Mouse (Mus musculus): ENCODE results near the gene Fam32a. TPM values are rescaled to one million over a fixed set of nuclear protein-coding genes. Genes with fewer than 3 reads are reported as not detected.

Fam32a gene
- polyA plus RNA-seq, 1 experiment from 2014 or later = 90.2 TPM

DNA sequence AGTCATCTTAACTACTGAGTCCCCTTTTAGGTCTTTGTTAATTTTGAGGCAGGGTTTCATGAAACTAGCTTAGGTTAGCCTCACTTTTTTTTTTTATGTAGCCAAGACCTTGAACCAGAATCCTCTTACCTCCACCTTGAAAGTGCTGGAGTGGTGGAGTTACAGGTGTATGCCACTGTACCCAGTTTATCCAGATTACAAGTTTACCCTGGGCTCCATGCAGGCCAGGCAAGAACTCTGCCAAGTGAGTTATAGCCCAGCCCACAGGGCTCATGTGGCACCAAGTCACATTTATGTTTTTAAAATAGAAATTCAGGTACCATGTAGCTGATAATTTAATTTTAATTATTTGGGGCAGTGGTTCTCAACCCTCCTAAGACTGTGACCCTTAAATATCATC is 41.9 kb downstream of the Fam32a start:
- in situ Hi-C loops (cut with MboI; ENCODE audit: low pct_unique_long_range_greater_than_20kb) = no loop called here

DNA sequence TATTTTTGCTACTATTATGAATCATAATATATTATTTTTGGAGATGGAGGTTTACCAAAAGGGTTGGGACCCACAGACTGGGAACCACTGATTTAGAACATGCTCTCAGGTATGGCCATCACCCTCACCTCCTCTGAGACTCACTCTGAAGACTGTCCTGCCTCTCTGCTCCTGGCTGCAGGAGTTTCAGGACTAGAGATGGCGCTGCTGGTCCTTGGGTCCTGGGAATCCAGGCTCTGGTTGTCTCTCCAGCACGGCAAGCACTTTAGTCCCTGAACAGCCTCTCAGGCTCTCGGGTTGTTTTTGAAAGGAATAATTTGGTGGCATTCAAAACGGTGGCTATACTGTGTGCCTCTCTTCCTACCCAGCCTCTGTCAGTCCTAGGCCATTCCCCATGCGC is 42.3 kb downstream of the Fam32a start:
- in situ Hi-C loops (cut with MboI; ENCODE audit: low pct_unique_long_range_greater_than_20kb) = no loop called here
- CTCF ChIA-PET = interaction anchor here (0.7 to 5.3 kb wide), 9 partner anchors 8 to 220 kb away, joined by 3 to 33 read pairs (median 3); no protein-coding TSS in a partner anchor
- no peaks in the 10 kb centered on the region for H3K27me3 ChIP-seq
- DNase-seq (ENCODE audit: low read depth, low spot score) (no peak), ATAC-seq (no peak)
- POLR2A ChIA-PET = no interaction called here
- peak; percentile 32 for TF ChIP-seq CTCF (IDR thresholded peaks at IDR 0.05)

More for the DNA sequence above, 41.9 kb downstream of the Fam32a start:
- ATAC-seq = no peak
- no peaks in the 10 kb centered on the region for H3K27me3 ChIP-seq
- CTCF ChIA-PET = interaction anchor here (0.8 to 5.3 kb wide), 7 partner anchors 8 to 220 kb away, joined by 3 to 33 read pairs (median 3); no protein-coding TSS in a partner anchor
- TF ChIP-seq CTCF (IDR thresholded peaks at IDR 0.05) = no peak
- DNase-seq (ENCODE audit: low read depth, low spot score) = no peak
- POLR2A ChIA-PET = no interaction called here

DNA sequence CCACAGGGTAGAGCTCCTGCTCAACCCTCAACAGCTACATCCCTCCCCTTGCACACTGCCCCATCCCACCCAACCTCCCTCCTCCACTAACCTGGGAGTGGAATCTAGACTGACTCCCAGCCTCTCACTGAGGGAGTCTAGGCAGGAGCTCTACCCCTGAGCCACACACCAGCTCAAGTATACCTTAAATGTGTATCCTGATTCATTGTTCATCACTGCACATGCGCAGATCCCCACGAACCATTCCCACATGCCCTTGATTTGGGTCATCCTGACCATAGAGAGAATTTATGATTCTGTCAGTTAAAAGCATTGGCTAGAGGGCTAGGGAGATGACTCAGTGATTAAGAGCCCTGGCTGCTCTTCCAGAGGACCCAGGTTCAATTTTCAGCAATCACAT is 43.2 kb downstream of the Fam32a start:
- ChIA-PET CTCF (interaction anchor here (0.7 to 5.3 kb wide), 5 partner anchors 8 to 105 kb away, joined by 3 to 33 read pairs (median 4); no protein-coding TSS in a partner anchor), POLR2A (interaction anchor here (0.6 kb wide), 1 partner anchor 311 kb away, joined by 3 read pairs; no protein-coding TSS in a partner anchor)
- no peak for TF ChIP-seq CTCF (IDR thresholded peaks at IDR 0.05)
- ATAC-seq = no peak
- H3K27me3 ChIP-seq = no peaks in the 10 kb centered on the region
- in situ Hi-C loops (cut with MboI; ENCODE audit: low pct_unique_long_range_greater_than_20kb) = no loop called here
- no peak for DNase-seq (ENCODE audit: low read depth, low spot score)

DNA sequence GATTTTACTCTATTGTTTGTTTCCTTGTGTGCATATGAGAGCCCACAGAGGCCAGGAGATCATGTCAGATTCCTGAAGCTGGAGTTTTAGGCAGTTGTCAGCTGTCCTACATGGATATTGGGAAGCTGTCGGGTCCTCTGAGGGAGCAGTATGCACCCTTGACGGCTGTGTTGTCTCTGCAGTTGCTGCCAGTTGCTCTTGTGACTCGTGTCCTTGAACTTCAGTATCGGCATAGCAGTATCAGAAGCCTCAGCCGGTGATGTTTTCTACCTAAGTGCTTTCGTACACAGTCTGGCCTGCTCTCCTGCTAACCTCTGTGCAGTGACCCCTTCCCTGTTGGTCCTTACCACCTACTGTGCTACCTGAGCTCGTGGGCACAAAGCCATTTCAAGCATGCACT is 43.9 kb downstream of the Fam32a start:
- no peaks in the 10 kb centered on the region for H3K27me3 ChIP-seq
- DNase-seq (ENCODE audit: low read depth, low spot score) = no peak
- no peak for TF ChIP-seq CTCF (IDR thresholded peaks at IDR 0.05)
- CTCF ChIA-PET = interaction anchor here (0.6 to 5.3 kb wide), 3 partner anchors 27 to 101 kb away, joined by 3 to 33 read pairs (median 3); no protein-coding TSS in a partner anchor
- POLR2A ChIA-PET = interaction anchor here (0.6 kb wide), 1 partner anchor 310 kb away, joined by 3 read pairs; no protein-coding TSS in a partner anchor
- ATAC-seq = no peak
- in situ Hi-C loops (cut with MboI; ENCODE audit: low pct_unique_long_range_greater_than_20kb) = no loop called here

DNA sequence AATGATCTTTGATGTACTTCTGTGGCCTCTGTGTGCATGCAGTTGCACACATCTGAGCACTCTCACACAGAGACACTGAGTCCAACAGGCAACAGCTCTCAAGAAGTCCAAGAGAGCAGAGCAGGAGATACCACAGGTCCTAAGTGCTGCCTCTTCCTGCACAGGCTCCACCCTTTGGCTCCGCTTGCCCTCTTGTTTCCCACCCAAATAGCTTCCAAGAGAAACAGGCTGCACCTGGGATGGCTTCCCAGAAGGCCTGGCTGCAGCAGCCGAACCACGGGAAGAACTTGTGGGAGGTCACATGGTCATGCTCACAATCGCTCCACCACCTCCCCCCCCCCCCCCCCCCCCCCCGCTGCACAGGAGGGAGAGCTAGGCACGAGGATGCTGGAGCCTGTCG is 45.8 kb downstream of the Fam32a start:
- no peak for ATAC-seq
- ChIA-PET POLR2A (no interaction called here), CTCF (no interaction called here)
- no peak for DNase-seq (ENCODE audit: low read depth, low spot score)
- in situ Hi-C loops (cut with MboI; ENCODE audit: low pct_unique_long_range_greater_than_20kb) = loop anchor here (5.0 kb wide), 1 partner anchor 102 kb away; no protein-coding TSS in a partner anchor
- H3K27me3 ChIP-seq = no peaks in the 10 kb centered on the region
- no peak for TF ChIP-seq CTCF (IDR thresholded peaks at IDR 0.05)

- ChIA-PET POLR2A (interaction anchor here (0.6 to 0.7 kb wide), 2 partner anchors 132 to 969 kb away, joined by 3 to 5 read pairs; no protein-coding TSS in a partner anchor), CTCF (no interaction called here)
- no peak for DNase-seq (ENCODE audit: low read depth, low spot score)
- H3K27me3 ChIP-seq = no peaks in the 10 kb centered on the region
- no peak for TF ChIP-seq CTCF (IDR thresholded peaks at IDR 0.05)
- no peak for ATAC-seq
- in situ Hi-C loops (cut with MboI; ENCODE audit: low pct_unique_long_range_greater_than_20kb) = loop anchor here (5.0 kb wide), 1 partner anchor 101 kb away; no protein-coding TSS in a partner anchor
These were observed 47.1 kb downstream of the Fam32a start for GRCm38 (mm10) chr8:72266671-72267070.

GRCm38 (mm10) chr8:72267106-72267505 is 47.6 kb downstream of the Fam32a start:
- no peaks in the 10 kb centered on the region for H3K27me3 ChIP-seq
- DNase-seq (ENCODE audit: low read depth, low spot score) (no peak), ATAC-seq (no peak)
- no peak for TF ChIP-seq CTCF (IDR thresholded peaks at IDR 0.05)
- ChIA-PET POLR2A (interaction anchor here (0.7 kb wide), 2 partner anchors 52 to 969 kb away, joined by 3 to 5 read pairs; no protein-coding TSS in a partner anchor), CTCF (interaction anchor here (1.2 kb wide), 1 partner anchor 27 kb away, joined by 3 read pairs; no protein-coding TSS in a partner anchor)
- in situ Hi-C loops (cut with MboI; ENCODE audit: low pct_unique_long_range_greater_than_20kb) = loop anchor here (5.0 kb wide), 1 partner anchor 100 kb away; no protein-coding TSS in a partner anchor

DNA sequence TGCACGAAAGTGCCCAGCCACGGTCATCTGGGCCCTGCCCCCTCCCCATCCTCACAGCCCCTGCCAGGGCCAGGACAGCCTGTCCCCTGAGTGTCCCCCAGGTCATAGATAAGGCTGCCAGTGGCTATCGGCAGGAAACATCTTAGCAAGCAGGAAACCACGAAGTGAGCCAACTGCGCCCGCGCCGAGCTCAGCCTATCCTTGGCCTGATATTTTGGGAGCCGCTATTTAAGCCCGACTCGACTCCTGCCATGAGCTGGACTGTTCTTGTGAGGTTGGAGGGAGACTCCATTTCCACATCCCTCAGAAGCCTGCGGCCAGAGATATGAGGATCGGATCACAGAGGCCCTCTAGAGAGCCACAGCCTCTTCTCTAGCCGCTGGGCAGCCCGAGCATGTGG is 48.8 kb downstream of the Fam32a start:
- ChIA-PET POLR2A (interaction anchor here (0.6 kb wide), 1 partner anchor 92 kb away, joined by 3 read pairs; no protein-coding TSS in a partner anchor), CTCF (interaction anchor here (1.2 to 1.5 kb wide), 2 partner anchors 25 to 26 kb away, joined by 3 read pairs; no protein-coding TSS in a partner anchor)
- in situ Hi-C loops (cut with MboI; ENCODE audit: low pct_unique_long_range_greater_than_20kb) = loop anchor here (5.0 kb wide), 1 partner anchor 99 kb away; no protein-coding TSS in a partner anchor
- no peak for TF ChIP-seq CTCF (IDR thresholded peaks at IDR 0.05)
- ATAC-seq = no peak
- no peak for DNase-seq (ENCODE audit: low read depth, low spot score)
- no peaks in the 10 kb centered on the region for H3K27me3 ChIP-seq

- no peak for ATAC-seq
- in situ Hi-C loops (cut with MboI; ENCODE audit: low pct_unique_long_range_greater_than_20kb) = no loop called here
- DNase-seq (ENCODE audit: low read depth, low spot score) = no peak
- no peak for TF ChIP-seq CTCF (IDR thresholded peaks at IDR 0.05)
- POLR2A ChIA-PET = no interaction called here
- CTCF ChIA-PET = interaction anchor here (1.3 to 1.7 kb wide), 2 partner anchors 8 to 95 kb away, joined by 4 to 6 read pairs; no protein-coding TSS in a partner anchor
- H3K27me3 ChIP-seq = no peaks in the 10 kb centered on the region
These were observed 51.1 kb downstream of the Fam32a start for GRCm38 (mm10) chr8:72270606-72271005.

- no peak for ATAC-seq
- POLR2A ChIA-PET = interaction anchor here (0.6 kb wide), 1 partner anchor 110 kb away, joined by 5 read pairs; no protein-coding TSS in a partner anchor
- CTCF ChIA-PET = interaction anchor here (1.1 to 1.7 kb wide), 5 partner anchors 9 to 94 kb away, joined by 3 to 6 read pairs (median 3); no protein-coding TSS in a partner anchor
- TF ChIP-seq CTCF (IDR thresholded peaks at IDR 0.05) = no peak
- H3K27me3 ChIP-seq = no peaks in the 10 kb centered on the region
- DNase-seq (ENCODE audit: low read depth, low spot score) = no peak
- in situ Hi-C loops (cut with MboI; ENCODE audit: low pct_unique_long_range_greater_than_20kb) = no loop called here
These were observed 51.6 kb downstream of the Fam32a start for GRCm38 (mm10) chr8:72271051-72271660.
